In genomic region chr6:115853091-115853813, GRCm38 (mm10) we compare ENCODE assay signal across 8 mouse cellular contexts. TPM values are rescaled to one million over a fixed set of nuclear protein-coding genes. Genes with fewer than 3 reads are reported as not detected.
DNase-seq lines count a peak whose midpoint lies in the region; ATAC-seq and TF ChIP-seq lines count a peak whose summit lies in the region.

Gene Mbd4, minus strand, starts transcription at chr6:115853371.
Gene Ift122, plus strand, starts transcription at chr6:115853470.

- no peaks in the 10 kb centered on the region for H3K9me3 ChIP-seq in megakaryocyte, embryonic 14.5 days

- H3K27me3 ChIP-seq in megakaryocyte, embryonic 14.5 days (replicated peaks): no peaks in the 10 kb centered on the region

- ATAC-seq in activated CD4-positive, CD25-positive, alpha-beta regulatory T cell, adult 4 months: peak; percentile 98

- no peaks in the 10 kb centered on the region; the same call in 1 of the 2 replicates for H3K4me1 ChIP-seq in cortical plate, adult 2 months (ENCODE audit: control insufficient read depth, insufficient read depth, low read length)
- H3K4me1 ChIP-seq in megakaryocyte, embryonic 14.5 days: peaks cover 44% of the 10 kb centered on the region

- peak within 1 kb of the TSS; percentile 39 for H3K4me3 ChIP-seq in cortical plate, adult 2 months (ENCODE audit: insufficient read depth, low read length)
- H3K4me3 ChIP-seq in megakaryocyte, embryonic 14.5 days (replicated peaks): peak within 1 kb of the TSS; percentile 97

- no peak within 1 kb of the TSS for H3K27ac ChIP-seq in cortical plate, adult 2 months (ENCODE audit: insufficient read depth, low read length)

- TF ChIP-seq CTCF in cortical plate, adult 2 months (IDR thresholded peaks at IDR 0.05; ENCODE audit: extremely low read depth, insufficient read depth, low read length): 0 out of 2 replicates have a peak, but pooled peaks have one; percentile 15

- TF ChIP-seq POLR2A in cortical plate, adult 2 months (IDR thresholded peaks at IDR 0.05; ENCODE audit: extremely low read depth, insufficient read depth, low read length): peak; percentile 51; the same call in 1 of the 2 replicates

- peaks cover 26% of the 10 kb centered on the region for H3K36me3 ChIP-seq in megakaryocyte, embryonic 14.5 days (replicated peaks; ENCODE audit: low read length)

- peak; percentile 96 to 98 for DNase-seq in gastrocnemius, adult 8-10 months (ENCODE audit: low spot score in 2 of 2)
- peak; percentile 100 for DNase-seq in hindlimb bud, embryonic 11.5 days (ENCODE audit: extremely low spot score, low read depth, low spot score)
- DNase-seq in left cerebral cortex, adult 8-10 months (ENCODE audit: low spot score in 2 of 2): peak; percentile 90 to 99
- peak; percentile 99 for DNase-seq in right cerebral cortex, postnatal 10 days (ENCODE audit: low spot score in 2 of 2)
- DNase-seq in urinary bladder, postnatal 25 days (ENCODE audit: low spot score): peak; percentile 88

RNA-seq across cellular contexts. Expression of gene Mbd4, which starts in this region (rescaled TPM):
- 10 to 100 TPM in 1 of 2 experiments, 1 to 10 TPM in 1; 8.7 to 10.4 TPM for polyA plus RNA-seq in activated CD4-positive, CD25-positive, alpha-beta regulatory T cell, adult 4 months (2017; shearing (Covaris generic))
- polyA plus RNA-seq in cortical plate, adult 2 months (2012; rRNA removed): 9.5 and 10.1 TPM in 2 replicates
- total RNA-seq in gastrocnemius, adult 8-10 months (2022): 1 to 10 TPM in 2 of 4 experiments, under 1 TPM in 2; 0.80 to 1.2 (median 1.0) TPM
- total RNA-seq in left cerebral cortex, adult 8-10 months (2022): 1 to 10 TPM; 7.8 to 9.4 (median 8.1) TPM
- 0.40 TPM in 1 of 2 replicates, not detected in the other for polyA plus RNA-seq in megakaryocyte, embryonic 14.5 days (2012; ENCODE audit: insufficient read depth, low replicate concordance)

RNA-seq across cellular contexts. Expression of gene Ift122, which starts in this region (rescaled TPM):
- polyA plus RNA-seq in activated CD4-positive, CD25-positive, alpha-beta regulatory T cell, adult 4 months (2017; shearing (Covaris generic)): 1 to 10 TPM; 2.3 to 2.7 TPM
- 31.2 and 34.7 TPM in 2 replicates for polyA plus RNA-seq in cortical plate, adult 2 months (2012; rRNA removed)
- 1 to 10 TPM; 3.3 to 4.9 (median 4.0) TPM for total RNA-seq in gastrocnemius, adult 8-10 months (2022)
- total RNA-seq in left cerebral cortex, adult 8-10 months (2022): 10 to 100 TPM; 27.1 to 30.5 (median 27.7) TPM
- 1.1 TPM in 1 of 2 replicates, not detected in the other for polyA plus RNA-seq in megakaryocyte, embryonic 14.5 days (2012; ENCODE audit: insufficient read depth, low replicate concordance)

Comparison
In these comparisons a context has a peak if more than half of its experiments do, and no peak if none do; other contexts are left out.
1. RNA of gene Mbd4 (total RNA-seq): 7.8 to 9.4 TPM in left cerebral cortex, adult 8-10 months; 0.80 to 1.2 TPM in gastrocnemius, adult 8-10 months; every median in the first group is over 4 times any median in the second.
2. RNA of gene Ift122 (total RNA-seq): 27.1 to 30.5 TPM in left cerebral cortex, adult 8-10 months; 3.3 to 4.9 TPM in gastrocnemius, adult 8-10 months; every median in the first group is over 4 times any median in the second.
3. Peak in every context shown above with its lines, with median percentiles within 50 percentile points of each other: DNase-seq.